Mouse (Mus musculus) neural tube, embryonic 13.5 days (tissue): Measurements from ENCODE around the gene 6030445D17Rik. TPM values are rescaled to one million over a fixed set of nuclear protein-coding genes. Genes with fewer than 3 reads are reported as not detected.

Experiments
- ATAC-seq: fragments of 200-750 bp; cut with Nextera tagmentation; 2 replicates; pipeline ENCODE4 v1.8.0; 2017; ENCODE audit warnings: low read depth, mild to moderate bottlenecking, moderate TSS enrichment, moderate library complexity
- H3K27ac ChIP-seq: fragments of 300-500 bp; sonication (generic); replicated peaks from 2 replicates; pipeline ENCODE4 v1.5.1; 2015; ENCODE audit warnings: moderate library complexity, mild to moderate bottlenecking, inconsistent platforms
- H3K27me3 ChIP-seq: fragments of 300-500 bp; sonication (generic); 2 replicates; pipeline ENCODE4 v1.6.1; 2015; ENCODE audit warnings: mild to moderate bottlenecking, inconsistent platforms
- H3K36me3 ChIP-seq: fragments of 300-500 bp; sonication (generic); 2 replicates; pipeline ENCODE4 v1.6.1; 2015; ENCODE audit warnings: mild to moderate bottlenecking, inconsistent platforms
- H3K4me1 ChIP-seq: fragments of 300-500 bp; sonication (generic); replicated peaks from 2 replicates; pipeline ENCODE4 v1.6.1; 2015; ENCODE audit warnings: inconsistent platforms
- H3K4me2 ChIP-seq: fragments of 300-500 bp; sonication (generic); 2 replicates; pipeline ENCODE4 v1.6.1; 2015; ENCODE audit warnings: inconsistent platforms, mild to moderate bottlenecking, moderate library complexity
- H3K4me3 ChIP-seq: fragments of 300-500 bp; sonication (generic); 2 replicates; pipeline ENCODE4 v1.5.1; 2015; ENCODE audit warnings: mild to moderate bottlenecking, inconsistent platforms
- H3K9ac ChIP-seq: fragments of 300-500 bp; sonication (generic); 2 replicates; pipeline ENCODE4 v1.6.1; 2015; ENCODE audit warnings: moderate library complexity, mild to moderate bottlenecking, inconsistent platforms
- H3K9me3 ChIP-seq: fragments of 300-500 bp; sonication (generic); 2 replicates; pipeline ENCODE4 v1.6.1; 2016; ENCODE audit warnings: inconsistent platforms
- WGBS: fragments of 180-500 bp; shearing (Covaris S2); methylation state at CpG from one replicate; pipeline ENCODE4 v1.1.7; 2015; 5-methylcytosine and 5-hydroxymethylcytosine counted together
- polyA plus RNA-seq: library from polyadenylated mRNA; unstranded; fragments of >200 nt; fragmentation: Nextera tagmentation; extraction: Ambion mirVana; gene quantifications from 2 replicates; pipeline ENCODE4 v1.2.1, GENCODE M21; 2015

The 6030445D17Rik gene
- polyA plus RNA-seq, 1 experiment from 2014 or later: 0.43 TPM

- Histone ChIP-seq H3K4me2 (peak overlapping the region; percentile 93), H3K27ac (no peak overlapping the region), H3K4me1 (peaks cover 40% of the 10 kb centered on the region), H3K4me3 (peak overlapping the region; percentile 65), H3K27me3 (peaks cover 38% of the 10 kb centered on the region), H3K9me3 (no peaks in the 10 kb centered on the region), H3K9ac (peak overlapping the region; percentile 80), H3K36me3 (no peaks in the 10 kb centered on the region)
- peak; percentile 14; the same call in 1 of the 2 replicates for ATAC-seq
- 12% methylated on average over 6 of the region's 6 CpGs for WGBS
Measured at GRCm38 (mm10) chr4:136461761-136462085, 327 bp upstream of the 6030445D17Rik start.

DNA sequence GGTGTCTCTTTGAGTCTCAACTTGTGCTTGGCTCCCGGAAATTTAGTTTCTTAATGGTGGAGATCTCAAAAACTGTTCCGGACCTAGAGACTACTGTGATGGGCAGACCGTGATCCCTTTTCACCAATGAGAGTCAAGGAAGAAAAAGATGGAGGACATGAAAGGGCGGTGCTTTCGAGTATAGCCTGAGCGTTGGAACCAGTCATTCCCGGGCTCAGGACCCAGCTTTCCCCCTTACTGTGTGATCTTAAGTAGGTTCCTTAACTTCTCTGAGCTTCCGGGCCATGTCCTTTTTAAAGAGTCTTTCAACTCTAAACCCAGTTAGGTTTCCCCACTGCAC lies 759 bp downstream of the 6030445D17Rik start:
- Histone ChIP-seq H3K27ac (peak overlapping the region; percentile 71), H3K36me3 (no peaks in the 10 kb centered on the region), H3K4me2 (peak overlapping the region; percentile 93), H3K4me1 (peaks cover 40% of the 10 kb centered on the region), H3K4me3 (peak overlapping the region; percentile 65), H3K9me3 (no peaks in the 10 kb centered on the region), H3K9ac (peak overlapping the region; percentile 80), H3K27me3 (peaks cover 38% of the 10 kb centered on the region)
- peak; percentile 70 for ATAC-seq
- WGBS: 2% methylated on average over 8 of the region's 8 CpGs

- Histone ChIP-seq H3K4me3 (peak overlapping the region; percentile 65), H3K36me3 (no peaks in the 10 kb centered on the region), H3K9ac (no peak overlapping the region), H3K4me2 (peak overlapping the region; percentile 93), H3K4me1 (peaks cover 40% of the 10 kb centered on the region), H3K27me3 (peaks cover 38% of the 10 kb centered on the region), H3K9me3 (no peaks in the 10 kb centered on the region), H3K27ac (no peak overlapping the region)
- ATAC-seq: no peak
- WGBS: 11% methylated on average over 9 of the region's 9 CpGs
Measured at GRCm38 (mm10) chr4:136463436-136463835, 1.4 kb downstream of the 6030445D17Rik start.

- Histone ChIP-seq H3K4me3 (no peak overlapping the region), H3K9ac (no peak overlapping the region), H3K9me3 (no peaks in the 10 kb centered on the region), H3K27ac (no peak overlapping the region), H3K4me1 (peaks cover 51% of the 10 kb centered on the region), H3K4me2 (no peak overlapping the region), H3K36me3 (no peaks in the 10 kb centered on the region), H3K27me3 (peaks cover 35% of the 10 kb centered on the region)
- no peak for ATAC-seq
- 47% methylated on average over 4 of the region's 4 CpGs for WGBS
Measured at GRCm38 (mm10) chr4:136466226-136466625, 4.2 kb downstream of the 6030445D17Rik start.

DNA sequence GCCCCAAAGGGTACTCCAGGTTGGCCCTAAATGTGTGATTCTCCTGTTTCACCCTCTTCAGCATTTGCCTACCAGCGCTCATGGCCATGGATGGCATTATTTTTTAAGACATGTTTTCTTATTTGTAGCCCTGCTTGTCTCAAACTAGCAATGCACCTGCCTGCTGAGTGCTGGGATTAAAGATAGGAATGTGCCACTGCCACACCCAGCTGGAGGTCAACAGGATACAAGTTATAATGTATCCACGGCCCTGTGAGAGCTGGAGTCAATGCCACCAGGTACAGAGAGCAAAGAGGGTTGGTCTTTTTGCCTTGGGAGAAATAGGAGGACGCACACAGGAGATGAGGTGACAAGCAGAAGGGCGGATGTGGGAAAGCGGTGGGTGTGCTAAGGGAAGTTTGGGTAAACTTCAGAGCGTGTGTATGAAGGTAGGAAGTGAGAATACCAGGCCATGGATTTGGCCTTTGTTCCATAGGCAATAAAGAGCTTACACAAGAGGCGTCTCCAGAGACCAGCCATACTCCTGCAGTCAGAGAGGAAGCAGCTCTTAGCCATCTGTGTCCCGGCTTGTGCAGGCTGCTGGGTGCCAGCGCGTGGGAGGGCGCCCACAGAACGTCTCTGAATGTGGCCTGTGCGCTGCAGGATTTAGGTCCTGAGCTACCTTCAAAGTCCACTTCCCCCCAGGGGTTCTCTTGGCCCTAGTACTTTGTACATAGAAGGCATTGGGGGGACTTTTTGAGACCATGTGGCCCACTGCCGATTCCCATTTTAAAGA lies 6.7 kb downstream of the 6030445D17Rik start:
- 66% methylated on average over 14 of the region's 14 CpGs for whole genome bisulfite sequencing
- Histone ChIP-seq H3K27me3 (peaks cover 16% of the 10 kb centered on the region), H3K9me3 (no peaks in the 10 kb centered on the region), H3K9ac (no peak overlapping the region), H3K36me3 (no peaks in the 10 kb centered on the region), H3K4me1 (peaks cover 42% of the 10 kb centered on the region), H3K27ac (peak overlapping the region; percentile 29; the same call in 1 of the 2 replicates), H3K4me3 (no peak overlapping the region), H3K4me2 (peak overlapping the region; percentile 70)
- peak; percentile 48; the same call in 1 of the 2 replicates for ATAC-seq

- Histone ChIP-seq H3K27ac (peak within 1 kb of the TSS; percentile 97), H3K27me3 (peaks cover 9% of the 10 kb centered on the region), H3K9me3 (no peaks in the 10 kb centered on the region), H3K9ac (peak within 1 kb of the TSS; percentile 91), H3K4me2 (peak within 1 kb of the TSS; percentile 70), H3K36me3 (no peaks in the 10 kb centered on the region), H3K4me1 (peaks cover 43% of the 10 kb centered on the region), H3K4me3 (peak within 1 kb of the TSS; percentile 93)
- WGBS: 2% methylated on average over 36 of the region's 36 CpGs
- ATAC-seq: peak; percentile 92
Measured at GRCm38 (mm10) chr4:136469371-136469903, 7.4 kb downstream of the 6030445D17Rik start, which contains the start of gene Luzp1. Luzp1 (plus strand) TSS chr4:136469761.

DNA sequence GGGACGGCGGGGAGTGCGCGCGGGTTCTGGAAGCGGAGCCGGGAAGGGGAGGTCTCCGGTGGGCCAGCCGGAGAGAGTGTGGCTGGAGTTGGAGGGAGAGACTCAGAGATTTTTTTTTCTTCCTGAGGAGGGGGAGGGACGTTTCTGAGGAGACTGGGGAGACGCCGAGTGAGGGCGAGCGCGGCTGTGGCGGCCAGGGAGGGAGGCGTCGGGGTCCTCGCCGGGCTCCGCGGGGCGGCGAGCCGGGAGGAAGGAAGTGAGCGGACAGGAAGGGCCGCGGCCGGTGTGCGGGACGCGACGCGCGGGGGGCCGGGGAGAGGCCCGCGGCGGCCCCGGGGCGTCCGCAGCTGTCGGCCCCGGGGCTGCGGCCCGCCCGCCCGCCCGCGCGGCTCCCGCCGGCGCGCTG lies 7.9 kb downstream of the 6030445D17Rik start:
- H3K9me3 ChIP-seq: no peaks in the 10 kb centered on the region
- peak; percentile 87 for ATAC-seq
- H3K27me3 ChIP-seq: peaks cover 4% of the 10 kb centered on the region
- peak overlapping the region; percentile 91 for H3K9ac ChIP-seq
- peak overlapping the region; percentile 93 for H3K4me3 ChIP-seq
- H3K36me3 ChIP-seq: no peaks in the 10 kb centered on the region
- 0% methylated on average over 43 of the region's 55 CpGs for WGBS
- peak overlapping the region; percentile 70 for H3K4me2 ChIP-seq
- H3K27ac ChIP-seq: peak overlapping the region; percentile 97
- H3K4me1 ChIP-seq: peaks cover 45% of the 10 kb centered on the region

DNA sequence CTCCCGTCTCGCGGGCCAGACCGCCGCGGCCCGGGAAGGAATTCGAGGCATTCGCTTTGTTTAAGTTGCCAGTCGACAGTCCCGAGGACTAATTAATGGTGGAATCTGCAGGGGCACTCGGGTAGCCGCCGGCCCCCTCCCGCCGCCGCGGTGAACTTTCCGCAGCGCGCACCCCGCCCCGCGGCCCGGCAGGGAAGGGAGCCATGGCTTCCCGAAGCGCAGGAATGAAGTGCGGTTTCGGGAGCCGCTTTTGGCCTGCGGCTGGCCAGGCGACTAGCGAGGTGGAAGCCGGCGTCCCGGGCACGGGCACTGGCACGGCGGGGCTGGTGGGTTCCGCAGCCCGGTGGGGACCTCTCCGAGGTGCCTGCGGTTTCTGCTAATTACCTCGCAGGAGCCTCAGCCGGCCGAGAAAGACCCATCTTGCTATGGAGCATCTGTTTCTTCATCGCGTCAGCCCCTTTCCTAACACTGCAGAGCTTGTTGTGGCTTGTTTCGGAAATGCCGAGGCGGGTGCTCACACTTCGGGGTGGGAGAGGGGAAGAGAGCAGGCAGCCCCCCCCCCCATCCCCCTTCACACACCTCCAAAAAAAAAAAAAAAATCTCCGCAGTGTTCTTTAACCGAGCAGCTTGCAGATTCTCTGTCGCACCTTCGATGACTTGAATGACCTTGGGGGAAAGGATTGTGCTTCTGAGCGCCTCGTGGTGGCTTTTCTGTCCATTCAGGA lies 8.5 kb downstream of the 6030445D17Rik start:
- ATAC-seq: peak; percentile 40
- Histone ChIP-seq H3K9me3 (no peaks in the 10 kb centered on the region), H3K4me3 (peak overlapping the region; percentile 93), H3K4me1 (peaks cover 45% of the 10 kb centered on the region), H3K27me3 (no peaks in the 10 kb centered on the region), H3K9ac (peak overlapping the region; percentile 91), H3K4me2 (peak overlapping the region; percentile 70), H3K36me3 (no peaks in the 10 kb centered on the region), H3K27ac (peak overlapping the region; percentile 97)
- WGBS: under 1% methylated on average over 53 of the region's 58 CpGs

DNA sequence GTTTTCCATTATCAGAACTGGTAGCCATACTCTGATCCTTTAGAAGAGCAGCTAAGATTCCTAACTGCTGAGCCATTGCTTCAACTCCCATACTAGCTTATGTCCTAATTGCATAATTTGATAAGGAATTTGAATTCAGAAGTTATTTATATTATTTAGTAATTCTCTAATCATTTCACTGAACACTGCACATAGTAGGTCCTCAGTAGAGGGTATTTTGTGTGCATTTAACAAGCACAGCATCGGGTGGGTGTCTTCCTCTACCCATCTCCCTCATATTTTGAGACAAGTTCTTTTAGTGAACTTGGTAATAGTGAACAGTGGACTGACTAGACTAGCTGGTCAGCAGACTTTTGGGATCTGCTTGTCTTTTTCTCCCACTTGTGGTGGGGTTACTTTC lies 14.6 kb downstream of the 6030445D17Rik start:
- H3K27me3 ChIP-seq: no peaks in the 10 kb centered on the region
- 88% methylated on average over 1 of the region's 1 CpGs for whole genome bisulfite sequencing
- H3K4me2 ChIP-seq: no peak overlapping the region
- H3K4me3 ChIP-seq: no peak overlapping the region
- no peak overlapping the region for H3K27ac ChIP-seq
- H3K9ac ChIP-seq: no peak overlapping the region
- no peak for ATAC-seq
- H3K4me1 ChIP-seq: peaks cover 17% of the 10 kb centered on the region
- H3K9me3 ChIP-seq: no peaks in the 10 kb centered on the region
- no peaks in the 10 kb centered on the region for H3K36me3 ChIP-seq

GRCm38 (mm10) chr4:136486549-136486948 lies 24.5 kb downstream of the 6030445D17Rik start:
- Histone ChIP-seq H3K27ac (no peak overlapping the region), H3K27me3 (no peaks in the 10 kb centered on the region), H3K4me2 (no peak overlapping the region), H3K4me3 (no peak overlapping the region), H3K36me3 (no peaks in the 10 kb centered on the region), H3K4me1 (no peaks in the 10 kb centered on the region), H3K9me3 (no peaks in the 10 kb centered on the region), H3K9ac (no peak overlapping the region)
- 86% methylated on average over 2 of the region's 2 CpGs for WGBS
- no peak for ATAC-seq

GRCm38 (mm10) chr4:136495993-136496392 lies 33.9 kb downstream of the 6030445D17Rik start:
- Histone ChIP-seq H3K36me3 (no peaks in the 10 kb centered on the region), H3K4me1 (no peaks in the 10 kb centered on the region), H3K9me3 (no peaks in the 10 kb centered on the region), H3K4me2 (no peak overlapping the region), H3K27me3 (no peaks in the 10 kb centered on the region), H3K4me3 (no peak overlapping the region), H3K9ac (no peak overlapping the region), H3K27ac (no peak overlapping the region)
- no peak for ATAC-seq

DNA sequence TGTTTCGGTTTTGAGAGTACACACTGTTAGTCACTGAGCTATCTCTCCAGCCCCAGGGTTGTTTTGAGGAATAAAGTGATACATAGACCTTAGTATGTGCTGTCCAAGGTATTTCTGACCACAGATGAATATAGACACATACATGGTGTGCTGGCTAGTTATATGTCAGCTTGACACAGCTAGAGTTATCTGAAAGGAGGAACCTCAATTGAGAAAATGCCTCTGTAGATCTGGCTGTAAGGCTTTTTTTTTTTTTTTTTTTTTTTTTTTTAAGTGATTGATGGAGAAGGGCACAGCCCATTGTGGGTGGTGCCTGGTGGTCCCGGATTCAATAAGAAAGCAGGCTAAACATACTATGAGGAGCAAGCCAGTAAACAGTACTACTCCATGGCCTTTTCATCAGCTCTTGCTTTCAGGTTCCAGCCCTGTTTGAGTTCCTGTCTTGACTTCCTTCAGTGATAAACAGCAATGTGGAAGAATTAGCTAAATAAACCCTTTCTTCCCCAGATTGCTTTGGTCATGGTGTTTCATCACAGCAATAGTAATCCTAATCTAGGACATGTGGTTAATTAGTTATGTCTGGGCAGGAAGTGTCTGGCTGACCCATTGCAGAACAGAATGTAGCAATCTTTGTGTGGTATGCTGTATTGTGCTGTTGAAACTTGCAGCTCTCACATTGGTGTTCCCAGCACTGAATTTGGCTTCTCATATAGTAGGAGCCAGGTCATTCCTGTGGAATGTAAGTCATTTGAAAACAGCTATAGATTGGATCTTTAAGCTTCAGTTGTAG lies 43.6 kb downstream of the 6030445D17Rik start:
- Histone ChIP-seq H3K27me3 (no peaks in the 10 kb centered on the region), H3K27ac (no peak overlapping the region), H3K4me2 (no peak overlapping the region), H3K9ac (no peak overlapping the region), H3K4me1 (no peaks in the 10 kb centered on the region), H3K4me3 (no peak overlapping the region), H3K36me3 (no peaks in the 10 kb centered on the region), H3K9me3 (no peaks in the 10 kb centered on the region)
- ATAC-seq: no peak
- WGBS: 45% methylated on average over 2 of the region's 2 CpGs
